Mouse (Mus musculus): Measurements from ENCODE around the gene Map2k7.

- TF ChIP-seq POLR2A (IDR thresholded peaks at IDR 0.05; ENCODE audit: borderline replicate concordance, insufficient read depth, low read length) (no peak), CTCF (IDR thresholded peaks at IDR 0.05; ENCODE audit: borderline replicate concordance, insufficient read depth, low read depth, low read length) (no peak)
These were observed 20.7 kb downstream of the Map2k7 start, which contains the start of gene Ctxn1 for GRCm38 (mm10) chr8:4259125-4259804.

Data from cerebellum, adult 2 months (tissue).